Mouse (Mus musculus) limb, embryonic 12.5 days (tissue): ENCODE measurements around the gene Nlgn2. TPM values are rescaled to one million over a fixed set of nuclear protein-coding genes. Genes with fewer than 3 reads are reported as not detected.

ENCODE experiments used
- ATAC-seq: fragments of 200-750 bp; cut with Nextera tagmentation; 2 replicates; pipeline ENCODE4 v1.8.0; 2017; ENCODE audit warnings: low read depth, moderate TSS enrichment; ENCODE audit not compliant: insufficient number of reproducible peaks, insufficient read depth, low FRiP score, low TSS enrichment
- H3K27ac ChIP-seq: fragments of 300-500 bp; sonication (generic); 2 replicates; pipeline ENCODE4 v1.5.1; 2016; ENCODE audit warnings: mild to moderate bottlenecking, moderate library complexity
- H3K27me3 ChIP-seq: fragments of 300-500 bp; sonication (generic); 2 replicates; pipeline ENCODE4 v1.6.1; 2016; ENCODE audit warnings: mild to moderate bottlenecking, moderate library complexity
- H3K36me3 ChIP-seq: fragments of 300-500 bp; sonication (generic); 2 replicates; pipeline ENCODE4 v1.6.1; 2016; ENCODE audit warnings: mild to moderate bottlenecking, moderate library complexity
- H3K4me1 ChIP-seq: fragments of 300-500 bp; sonication (generic); replicated peaks from 2 replicates; pipeline ENCODE4 v1.6.1; 2016
- H3K4me2 ChIP-seq: fragments of 300-500 bp; sonication (generic); 2 replicates; pipeline ENCODE4 v1.6.1; 2016; ENCODE audit warnings: mild to moderate bottlenecking, moderate library complexity
- H3K4me3 ChIP-seq: fragments of 300-500 bp; sonication (generic); replicated peaks from 2 replicates; pipeline ENCODE4 v1.5.1; 2016; ENCODE audit warnings: mild to moderate bottlenecking
- H3K9ac ChIP-seq: fragments of 300-500 bp; sonication (generic); replicated peaks from 2 replicates; pipeline ENCODE4 v1.6.1; 2016; ENCODE audit warnings: mild to moderate bottlenecking, moderate library complexity
- H3K9me3 ChIP-seq: fragments of 300-500 bp; sonication (generic); 2 replicates; pipeline ENCODE4 v1.6.1; 2016; ENCODE audit warnings: mild to moderate bottlenecking, moderate library complexity
- WGBS: fragments of 180-500 bp; shearing (Covaris S2); methylation state at CpG from one replicate; pipeline ENCODE4 v1.1.7; 2016; 5-methylcytosine and 5-hydroxymethylcytosine counted together
- polyA plus RNA-seq: library from polyadenylated mRNA; unstranded; fragments of >200 nt; fragmentation: Nextera tagmentation; extraction: Ambion mirVana; gene quantifications from 2 replicates; pipeline ENCODE4 v1.2.1, GENCODE M21; 2016

The Nlgn2 gene
- polyA plus RNA-seq, 1 experiment from 2014 or later = 8.4 TPM

GRCm38 (mm10) chr11:69878952-69879351, 41.4 kb upstream of the Nlgn2 start:
- H3K27ac ChIP-seq = no peak overlapping the region
- H3K27me3 ChIP-seq = no peaks in the 10 kb centered on the region
- no peak overlapping the region for H3K4me3 ChIP-seq
- 0 out of 2 replicates have a peak overlapping the region, but pooled peaks have one; percentile 18 for H3K9ac ChIP-seq
- peak overlapping the region; percentile 82 for H3K4me2 ChIP-seq
- no peak for ATAC-seq
- H3K4me1 ChIP-seq = peaks cover 43% of the 10 kb centered on the region
- no peaks in the 10 kb centered on the region for H3K36me3 ChIP-seq
- 92% methylated on average over 6 of the region's 6 CpGs for WGBS
- H3K9me3 ChIP-seq = no peaks in the 10 kb centered on the region

- H3K4me3 ChIP-seq = no peak overlapping the region
- WGBS = 89% methylated on average over 3 of the region's 3 CpGs
- peaks cover 43% of the 10 kb centered on the region for H3K4me1 ChIP-seq
- no peaks in the 10 kb centered on the region for H3K36me3 ChIP-seq
- H3K27ac ChIP-seq = no peak overlapping the region
- H3K9me3 ChIP-seq = no peaks in the 10 kb centered on the region
- H3K9ac ChIP-seq = no peak overlapping the region
- no peak for ATAC-seq
- H3K4me2 ChIP-seq = no peak overlapping the region
- H3K27me3 ChIP-seq = no peaks in the 10 kb centered on the region
Observed at GRCm38 (mm10) chr11:69878399-69878798, 40.8 kb upstream of the Nlgn2 start.

GRCm38 (mm10) chr11:69877878-69878277, 40.3 kb upstream of the Nlgn2 start, which contains the start of gene Tmem95:
Gene Tmem95, minus strand, starts transcription at chr11:69878018.
- no peaks in the 10 kb centered on the region for H3K9me3 ChIP-seq
- H3K4me1 ChIP-seq = peaks cover 43% of the 10 kb centered on the region
- WGBS = 89% methylated on average over 11 of the region's 11 CpGs
- no peaks in the 10 kb centered on the region for H3K27me3 ChIP-seq
- peak within 1 kb of the TSS; percentile 31; the same call in 1 of the 2 replicates for H3K27ac ChIP-seq
- H3K4me3 ChIP-seq = peak within 1 kb of the TSS; percentile 11; the same call in 1 of the 2 replicates
- H3K4me2 ChIP-seq = peak within 1 kb of the TSS; percentile 47
- no peak within 1 kb of the TSS for H3K9ac ChIP-seq
- no peaks in the 10 kb centered on the region for H3K36me3 ChIP-seq
- ATAC-seq = no peak

GRCm38 (mm10) chr11:69876867-69877266, 39.3 kb upstream of the Nlgn2 start:
- ATAC-seq = no peak
- no peak overlapping the region for H3K9ac ChIP-seq

GRCm38 (mm10) chr11:69876186-69876585, 38.6 kb upstream of the Nlgn2 start:
- peaks cover 35% of the 10 kb centered on the region for H3K4me1 ChIP-seq
- ATAC-seq = no peak
- no peak overlapping the region for H3K4me2 ChIP-seq
- no peaks in the 10 kb centered on the region for H3K27me3 ChIP-seq
- H3K9ac ChIP-seq = no peak overlapping the region
- no peaks in the 10 kb centered on the region for H3K36me3 ChIP-seq
- H3K9me3 ChIP-seq = no peaks in the 10 kb centered on the region
- H3K4me3 ChIP-seq = no peak overlapping the region
- 70% methylated on average over 7 of the region's 7 CpGs for WGBS
- H3K27ac ChIP-seq = peak overlapping the region; percentile 30; the same call in 1 of the 2 replicates

More at GRCm38 (mm10) chr11:69876867-69877266, 39.3 kb upstream of the Nlgn2 start:
- Histone ChIP-seq H3K9me3 (no peaks in the 10 kb centered on the region), H3K4me2 (peak overlapping the region; percentile 47), H3K4me1 (peaks cover 42% of the 10 kb centered on the region), H3K36me3 (no peaks in the 10 kb centered on the region), H3K27ac (peak overlapping the region; percentile 31; the same call in 1 of the 2 replicates), H3K4me3 (peak overlapping the region; percentile 11; the same call in 1 of the 2 replicates), H3K27me3 (no peaks in the 10 kb centered on the region)
- 3% methylated on average over 12 of the region's 12 CpGs for WGBS

- no peaks in the 10 kb centered on the region for H3K36me3 ChIP-seq
- H3K4me3 ChIP-seq = no peak overlapping the region
- no peak overlapping the region for H3K27ac ChIP-seq
- no peak for ATAC-seq
- 0 out of 2 replicates have a peak, but pooled peaks cover 2% of the 10 kb centered on the region for H3K27me3 ChIP-seq
- H3K4me2 ChIP-seq = no peak overlapping the region
- H3K4me1 ChIP-seq = peaks cover 16% of the 10 kb centered on the region; the same call in 1 of the 2 replicates
- WGBS = 74% methylated on average over 4 of the region's 4 CpGs
- H3K9me3 ChIP-seq = no peaks in the 10 kb centered on the region
- no peak overlapping the region for H3K9ac ChIP-seq
Observed at GRCm38 (mm10) chr11:69872451-69872850, 34.9 kb upstream of the Nlgn2 start.

GRCm38 (mm10) chr11:69871822-69872221, 34.2 kb upstream of the Nlgn2 start:
- Histone ChIP-seq H3K4me1 (peaks cover 10% of the 10 kb centered on the region; the same call in 1 of the 2 replicates), H3K27me3 (0 out of 2 replicates have a peak, but pooled peaks cover 4% of the 10 kb centered on the region), H3K9me3 (no peaks in the 10 kb centered on the region), H3K4me3 (no peak overlapping the region), H3K4me2 (no peak overlapping the region), H3K36me3 (no peaks in the 10 kb centered on the region), H3K27ac (no peak overlapping the region), H3K9ac (no peak overlapping the region)
- 86% methylated on average over 7 of the region's 7 CpGs for WGBS
- ATAC-seq = no peak

GRCm38 (mm10) chr11:69870289-69871069, 32.9 kb upstream of the Nlgn2 start:
- no peak overlapping the region for H3K27ac ChIP-seq
- 0 out of 2 replicates have a peak, but pooled peaks cover 4% of the 10 kb centered on the region for H3K27me3 ChIP-seq
- H3K4me2 ChIP-seq = no peak overlapping the region
- H3K4me1 ChIP-seq = 0 out of 2 replicates have a peak, but pooled peaks cover 4% of the 10 kb centered on the region
- 88% methylated on average over 2 of the region's 2 CpGs for whole genome bisulfite sequencing
- no peaks in the 10 kb centered on the region for H3K36me3 ChIP-seq
- ATAC-seq = no peak
- no peak overlapping the region for H3K9ac ChIP-seq
- no peak overlapping the region for H3K4me3 ChIP-seq
- no peaks in the 10 kb centered on the region for H3K9me3 ChIP-seq

GRCm38 (mm10) chr11:69867335-69867734, 29.8 kb upstream of the Nlgn2 start:
- ATAC-seq = no peak
- 70% methylated on average over 9 of the region's 9 CpGs for WGBS
- H3K9ac ChIP-seq = no peak overlapping the region

GRCm38 (mm10) chr11:69865561-69865960, 28.0 kb upstream of the Nlgn2 start:
- H3K36me3 ChIP-seq = no peaks in the 10 kb centered on the region
- no peak overlapping the region for H3K9ac ChIP-seq
- no peaks in the 10 kb centered on the region for H3K9me3 ChIP-seq
- ATAC-seq = no peak
- no peak overlapping the region for H3K4me2 ChIP-seq
- 0 out of 2 replicates have a peak, but pooled peaks cover 4% of the 10 kb centered on the region for H3K4me1 ChIP-seq
- no peak overlapping the region for H3K27ac ChIP-seq
- no peak overlapping the region for H3K4me3 ChIP-seq
- 78% methylated on average over 9 of the region's 9 CpGs for WGBS
- H3K27me3 ChIP-seq = peaks cover 11% of the 10 kb centered on the region

More at GRCm38 (mm10) chr11:69867335-69867734, 29.8 kb upstream of the Nlgn2 start:
- Histone ChIP-seq H3K4me3 (no peak overlapping the region), H3K27me3 (peaks cover 7% of the 10 kb centered on the region; the same call in 1 of the 2 replicates), H3K36me3 (no peaks in the 10 kb centered on the region), H3K27ac (no peak overlapping the region), H3K4me2 (no peak overlapping the region), H3K9me3 (no peaks in the 10 kb centered on the region), H3K4me1 (0 out of 2 replicates have a peak, but pooled peaks cover 4% of the 10 kb centered on the region)

GRCm38 (mm10) chr11:69864138-69864860, 26.7 kb upstream of the Nlgn2 start:
- no peak overlapping the region for H3K4me3 ChIP-seq
- H3K36me3 ChIP-seq = no peaks in the 10 kb centered on the region
- no peak overlapping the region for H3K4me2 ChIP-seq
- 61% methylated on average over 8 of the region's 8 CpGs for WGBS
- no peaks in the 10 kb centered on the region for H3K4me1 ChIP-seq
- H3K27ac ChIP-seq = no peak overlapping the region
- no peaks in the 10 kb centered on the region for H3K9me3 ChIP-seq
- peaks cover 19% of the 10 kb centered on the region for H3K27me3 ChIP-seq
- no peak for ATAC-seq
- H3K9ac ChIP-seq = no peak overlapping the region
